In the genomic region with DNA sequence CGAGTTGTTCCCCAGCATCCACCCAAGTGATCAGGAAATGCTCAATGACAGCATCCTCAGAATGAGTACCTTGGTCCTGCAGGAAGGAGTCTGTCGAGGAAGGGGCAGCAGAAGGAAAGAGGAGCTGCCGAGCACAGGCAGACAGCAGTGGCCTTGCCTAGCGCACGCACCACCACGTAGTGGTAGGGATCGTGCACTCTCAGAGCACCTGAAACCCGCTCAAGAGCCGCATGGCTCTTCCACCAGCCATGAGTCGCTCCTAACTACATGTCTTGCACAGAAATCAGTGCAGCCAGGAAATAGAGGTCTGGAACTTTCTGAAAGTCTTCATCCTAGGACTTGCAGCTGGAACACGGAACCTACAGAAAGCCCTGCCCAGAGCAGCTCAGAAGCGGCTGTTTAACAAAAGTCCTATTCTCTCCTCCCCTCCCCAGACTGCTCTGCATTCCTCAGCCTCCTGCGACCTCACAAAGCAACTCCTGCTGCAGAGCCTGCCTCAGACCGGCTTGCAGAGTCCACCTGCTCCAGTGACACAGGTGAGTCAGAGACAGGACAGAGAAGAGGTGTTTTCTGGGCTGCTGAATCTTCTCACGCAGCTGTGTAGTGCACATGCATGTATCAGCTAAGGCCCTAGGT, we compare ENCODE assay signal across 14 mouse cellular contexts. TPM values are rescaled to one million over a fixed set of nuclear protein-coding genes. Genes with fewer than 3 reads are reported as not detected.
DNase-seq lines count a peak whose midpoint lies in the region; ATAC-seq and TF ChIP-seq lines count a peak whose summit lies in the region.
"Had no signal": no experiment of that assay in that cellular context is flagged by ENCODE, and none has a peak within 500 bp of the region (broad histone marks: within the 10 kb centered on the region; RNA-seq: fewer than 3 reads in every experiment).

No protein-coding gene starts in this region.

- H3K36me3 ChIP-seq in kidney, embryonic 14.5 days (ENCODE audit: control insufficient read depth, insufficient read depth, low read length), result no peaks in the 10 kb centered on the region
- no peaks in the 10 kb centered on the region for H3K36me3 ChIP-seq in stomach, embryonic 14.5 days (ENCODE audit: control insufficient read depth, insufficient read depth, low read length)
- no peaks in the 10 kb centered on the region for H3K36me3 ChIP-seq in stomach, postnatal 0 days (ENCODE audit: control insufficient read depth, insufficient read depth, low read length)
- H3K36me3 ChIP-seq in embryonic facial prominence, embryonic 10.5 days (replicated peaks), result no peaks in the 10 kb centered on the region
- H3K36me3 ChIP-seq: G1E; liver, embryonic 13.5 days had no signal

- H3K27me3 ChIP-seq in kidney, embryonic 14.5 days (ENCODE audit: control insufficient read depth, insufficient read depth, low read length), result no peaks in the 10 kb centered on the region; the same call in 1 of the 2 replicates
- no peaks in the 10 kb centered on the region for H3K27me3 ChIP-seq in stomach, embryonic 14.5 days (ENCODE audit: control insufficient read depth, insufficient read depth, low read length)
- H3K27me3 ChIP-seq in stomach, postnatal 0 days (ENCODE audit: control insufficient read depth, insufficient read depth, low read length), result peaks cover 3% of the 10 kb centered on the region; the same call in 1 of the 2 replicates
- peaks cover 26% of the 10 kb centered on the region for H3K27me3 ChIP-seq in embryonic facial prominence, embryonic 10.5 days (replicated peaks; ENCODE audit: low read depth, poor library complexity, severe bottlenecking)

- 39% methylated on average over 15 of the region's 15 CpGs for WGBS in kidney, embryonic 14.5 days
- 24% methylated on average over 15 of the region's 15 CpGs for WGBS in stomach, embryonic 14.5 days
- 34% methylated on average over 15 of the region's 15 CpGs for WGBS in stomach, postnatal 0 days
- WGBS in embryonic facial prominence, embryonic 10.5 days, result 23% methylated on average over 15 of the region's 15 CpGs

- no peaks in the 10 kb centered on the region for H3K9me3 ChIP-seq in kidney, embryonic 14.5 days (ENCODE audit: control insufficient read depth, low read length)
- H3K9me3 ChIP-seq in stomach, embryonic 14.5 days (ENCODE audit: control insufficient read depth, low read depth, low read length), result no peaks in the 10 kb centered on the region
- H3K9me3 ChIP-seq in stomach, postnatal 0 days (ENCODE audit: control insufficient read depth, low read length), result no peaks in the 10 kb centered on the region
- H3K9me3 ChIP-seq in embryonic facial prominence, embryonic 10.5 days, result no peaks in the 10 kb centered on the region
- H3K9me3 ChIP-seq: forebrain, embryonic 13.5 days; G1E; liver, embryonic 13.5 days had no signal

- no peak overlapping the region for H3K4me2 ChIP-seq in kidney, embryonic 14.5 days (replicated peaks; ENCODE audit: low read depth, low read length)
- H3K4me2 ChIP-seq in stomach, embryonic 14.5 days (replicated peaks; ENCODE audit: low read depth, low read length), result no peak overlapping the region
- no peak overlapping the region for H3K4me2 ChIP-seq in stomach, postnatal 0 days (replicated peaks; ENCODE audit: low read depth)
- H3K4me2 ChIP-seq: forebrain, embryonic 13.5 days; liver, embryonic 13.5 days had no signal

- DNase-seq in kidney, postnatal 14 days, result no peak
- no peak for DNase-seq in stomach, postnatal 0 days (ENCODE audit: low spot score)
- DNase-seq in embryonic facial prominence, embryonic 10.5 days (ENCODE audit: low spot score), result peak; percentile 27
- no peak for DNase-seq in cerebellum, adult 11 months
- DNase-seq in neural tube, embryonic 10.5 days (ENCODE audit: extremely low spot score, low spot score), result no peak
- DNase-seq: adrenal gland, postnatal 14 days; cerebellum, adult 9-10 months; kidney, postnatal 25 days; liver, embryonic 13.5 days had no signal

- no peak overlapping the region for H3K27ac ChIP-seq in kidney, embryonic 14.5 days (ENCODE audit: low read depth, low read length)
- no peak overlapping the region for H3K27ac ChIP-seq in stomach, embryonic 14.5 days (ENCODE audit: low read length)
- no peak overlapping the region for H3K27ac ChIP-seq in stomach, postnatal 0 days (replicated peaks)
- H3K27ac ChIP-seq in embryonic facial prominence, embryonic 10.5 days (replicated peaks), result no peak overlapping the region
- H3K27ac ChIP-seq: forebrain, embryonic 13.5 days; liver, embryonic 13.5 days had no signal

- no peaks in the 10 kb centered on the region for H3K4me1 ChIP-seq in kidney, embryonic 14.5 days (ENCODE audit: control insufficient read depth, insufficient read depth, low read length)
- H3K4me1 ChIP-seq in stomach, embryonic 14.5 days (ENCODE audit: control insufficient read depth, insufficient read depth, low read length), result no peaks in the 10 kb centered on the region
- H3K4me1 ChIP-seq in stomach, postnatal 0 days (replicated peaks; ENCODE audit: control insufficient read depth, insufficient read depth), result no peaks in the 10 kb centered on the region
- H3K4me1 ChIP-seq in embryonic facial prominence, embryonic 10.5 days, result peaks cover 13% of the 10 kb centered on the region
- H3K4me1 ChIP-seq: forebrain, embryonic 13.5 days; liver, embryonic 13.5 days had no signal

- TF ChIP-seq EP300 in stomach, postnatal 0 days (optimal IDR thresholded peaks at IDR 0.05), result no peak

- 0 out of 2 replicates have a peak, but pooled peaks have one; percentile 52 for ATAC-seq in kidney, embryonic 14.5 days (ENCODE audit: low FRiP score, low TSS enrichment)
- ATAC-seq in stomach, embryonic 14.5 days (ENCODE audit: insufficient number of reproducible peaks, insufficient read depth, low FRiP score, low read depth), result peak; percentile 33; the same call in 1 of the 2 replicates
- ATAC-seq in stomach, postnatal 0 days (ENCODE audit: low FRiP score, low TSS enrichment), result no peak
- ATAC-seq: forebrain, embryonic 13.5 days; midbrain, embryonic 16.5 days had no signal

- no peak overlapping the region for H3K9ac ChIP-seq in kidney, embryonic 14.5 days (ENCODE audit: low read depth, low read length)
- no peak overlapping the region for H3K9ac ChIP-seq in stomach, embryonic 14.5 days (replicated peaks; ENCODE audit: low read depth, low read length)
- no peak overlapping the region for H3K9ac ChIP-seq in stomach, postnatal 0 days (ENCODE audit: low read length)
- H3K9ac ChIP-seq: forebrain, embryonic 13.5 days; liver, embryonic 13.5 days had no signal

- H3K4me3 ChIP-seq in kidney, embryonic 14.5 days (ENCODE audit: low read length), result no peak overlapping the region
- H3K4me3 ChIP-seq in stomach, embryonic 14.5 days (ENCODE audit: low read depth, low read length), result no peak overlapping the region
- H3K4me3 ChIP-seq in stomach, postnatal 0 days (ENCODE audit: low read depth, low read length), result no peak overlapping the region
- H3K4me3 ChIP-seq in embryonic facial prominence, embryonic 10.5 days, result no peak overlapping the region
- H3K4me3 ChIP-seq: forebrain, embryonic 13.5 days; liver, embryonic 13.5 days had no signal

- TF ChIP-seq CTCF in stomach, postnatal 0 days (IDR thresholded peaks at IDR 0.05; ENCODE audit: low read depth), result no peak

RNA-seq across cellular contexts. Expression of a gene that starts 32.0 kb away (rescaled TPM):
- polyA plus RNA-seq in kidney, embryonic 14.5 days (2014; fragmentation: Nextera tagmentation; extraction: Ambion mirVana), result 756 and 1,061 TPM in 2 replicates
- 796 and 805 TPM in 2 replicates for polyA plus RNA-seq in stomach, embryonic 14.5 days (2014; fragmentation: Nextera tagmentation; extraction: Ambion mirVana)
- 479 and 554 TPM in 2 replicates for polyA plus RNA-seq in stomach, postnatal 0 days (2015; fragmentation: Nextera tagmentation; extraction: Ambion mirVana)
- polyA plus RNA-seq in embryonic facial prominence, embryonic 10.5 days (2016; fragmentation: Nextera tagmentation; extraction: Ambion mirVana), result 487 and 499 TPM in 2 replicates
